Mouse (Mus musculus): ENCODE measurements around the gene Selenop. TPM values are rescaled to one million over a fixed set of nuclear protein-coding genes. Genes with fewer than 3 reads are reported as not detected.

The Selenop gene
- polyA plus RNA-seq, 1 experiment from 2014 or later = 105 TPM

- TF ChIP-seq CTCF (IDR thresholded peaks at IDR 0.05; ENCODE audit: low read depth) = no peak
- no peaks in the 10 kb centered on the region for H3K4me1 ChIP-seq (ENCODE audit: insufficient read depth)
- no peaks in the 10 kb centered on the region for H3K27me3 ChIP-seq (ENCODE audit: insufficient read depth, low read length)
- H3K4me2 ChIP-seq = no peak within 1 kb of the TSS
- H3K27ac ChIP-seq (ENCODE audit: low read depth) = no peak within 1 kb of the TSS
- ATAC-seq (ENCODE audit: insufficient read depth) = no peak
- no peak within 1 kb of the TSS for H3K9ac ChIP-seq
- WGBS = 86% methylated on average over 12 of the region's 12 CpGs
- H3K9me3 ChIP-seq (ENCODE audit: low read depth, low read length) = no peaks in the 10 kb centered on the region
- no peaks in the 10 kb centered on the region for H3K36me3 ChIP-seq (ENCODE audit: insufficient read depth)
- DNase-seq = no peak
- no peak within 1 kb of the TSS for H3K4me3 ChIP-seq (ENCODE audit: low read depth, low read length)
These were observed 35.1 kb downstream of the Selenop start, which contains the start of gene Ccdc152 for GRCm38 (mm10) chr15:3303426-3303825. TSS of gene Ccdc152 (minus strand) at chr15:3303526.

DNA sequence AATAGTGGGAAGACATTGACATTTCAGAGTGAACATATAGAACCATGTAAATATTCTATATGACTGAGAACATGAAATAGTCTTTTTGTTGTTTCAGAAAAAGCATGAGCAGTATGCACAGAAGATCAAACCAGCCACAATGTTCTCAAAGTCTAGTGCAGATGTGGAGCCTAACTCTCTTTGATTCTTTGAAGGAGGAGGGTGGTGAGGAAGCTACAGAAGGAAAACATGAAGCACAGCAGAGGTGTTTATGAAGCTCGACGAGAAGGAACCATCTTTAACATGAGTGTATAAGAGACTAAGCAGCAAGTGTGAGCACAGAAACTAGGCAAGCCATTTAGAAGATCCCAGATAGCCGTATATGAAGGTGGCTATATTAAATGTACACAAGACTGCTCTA, 41.5 kb downstream of the Selenop start:
- no peak for TF ChIP-seq CTCF (IDR thresholded peaks at IDR 0.05; ENCODE audit: low read depth)
- H3K4me1 ChIP-seq (ENCODE audit: insufficient read depth) = 0 out of 2 replicates have a peak, but pooled peaks cover 3% of the 10 kb centered on the region
- H3K9ac ChIP-seq = no peak overlapping the region
- no peak for ATAC-seq (ENCODE audit: insufficient read depth)
- no peaks in the 10 kb centered on the region for H3K27me3 ChIP-seq (ENCODE audit: insufficient read depth, low read length)
- no peaks in the 10 kb centered on the region for H3K9me3 ChIP-seq (ENCODE audit: low read depth, low read length)
- no peak for DNase-seq
- H3K27ac ChIP-seq (ENCODE audit: low read depth) = no peak overlapping the region
- no peak overlapping the region for H3K4me3 ChIP-seq (ENCODE audit: low read depth, low read length)
- WGBS = 76% methylated on average over 3 of the region's 3 CpGs
- no peak overlapping the region for H3K4me2 ChIP-seq
- no peaks in the 10 kb centered on the region for H3K36me3 ChIP-seq (ENCODE audit: insufficient read depth)

- Histone ChIP-seq H3K9me3 (ENCODE audit: low read depth, low read length) (no peaks in the 10 kb centered on the region), H3K36me3 (ENCODE audit: insufficient read depth) (no peaks in the 10 kb centered on the region), H3K4me2 (no peak overlapping the region), H3K27ac (ENCODE audit: low read depth) (no peak overlapping the region), H3K9ac (no peak overlapping the region), H3K4me3 (ENCODE audit: low read depth, low read length) (no peak overlapping the region), H3K4me1 (ENCODE audit: insufficient read depth) (0 out of 2 replicates have a peak, but pooled peaks cover 3% of the 10 kb centered on the region), H3K27me3 (ENCODE audit: insufficient read depth, low read length) (no peaks in the 10 kb centered on the region)
- DNase-seq = peak; percentile 87
- no peak for TF ChIP-seq CTCF (IDR thresholded peaks at IDR 0.05; ENCODE audit: low read depth)
- peak; percentile 35; the same call in 1 of the 2 replicates for ATAC-seq (ENCODE audit: insufficient read depth)
These were observed 44.6 kb downstream of the Selenop start for GRCm38 (mm10) chr15:3312937-3313336.

GRCm38 (mm10) chr15:3316617-3317016, 48.3 kb downstream of the Selenop start:
- peak; percentile 13 for DNase-seq
- Histone ChIP-seq H3K4me1 (ENCODE audit: insufficient read depth) (0 out of 2 replicates have a peak, but pooled peaks cover 3% of the 10 kb centered on the region), H3K27me3 (ENCODE audit: insufficient read depth, low read length) (no peaks in the 10 kb centered on the region), H3K27ac (ENCODE audit: low read depth) (no peak overlapping the region), H3K4me2 (no peak overlapping the region), H3K9me3 (ENCODE audit: low read depth, low read length) (no peaks in the 10 kb centered on the region), H3K9ac (no peak overlapping the region), H3K36me3 (ENCODE audit: insufficient read depth) (peaks cover 11% of the 10 kb centered on the region; the same call in 1 of the 2 replicates), H3K4me3 (ENCODE audit: low read depth, low read length) (no peak overlapping the region)
- 56% methylated on average over 2 of the region's 2 CpGs for WGBS
- TF ChIP-seq CTCF (IDR thresholded peaks at IDR 0.05; ENCODE audit: low read depth) = no peak
- no peak for ATAC-seq (ENCODE audit: insufficient read depth)

GRCm38 (mm10) chr15:3319929-3320328, 51.6 kb downstream of the Selenop start:
- Histone ChIP-seq H3K4me2 (no peak overlapping the region), H3K4me1 (ENCODE audit: insufficient read depth) (no peaks in the 10 kb centered on the region), H3K9ac (no peak overlapping the region), H3K9me3 (ENCODE audit: low read depth, low read length) (no peaks in the 10 kb centered on the region), H3K4me3 (ENCODE audit: low read depth, low read length) (no peak overlapping the region), H3K27ac (ENCODE audit: low read depth) (no peak overlapping the region), H3K27me3 (ENCODE audit: insufficient read depth, low read length) (no peaks in the 10 kb centered on the region), H3K36me3 (ENCODE audit: insufficient read depth) (peaks cover 11% of the 10 kb centered on the region; the same call in 1 of the 2 replicates)
- DNase-seq = no peak
- 89% methylated on average over 9 of the region's 9 CpGs for WGBS
- ATAC-seq (ENCODE audit: insufficient read depth) = no peak
- TF ChIP-seq CTCF (IDR thresholded peaks at IDR 0.05; ENCODE audit: low read depth) = no peak

- no peak for DNase-seq
These were observed 54.7 kb downstream of the Selenop start for GRCm38 (mm10) chr15:3323041-3323440.

More at GRCm38 (mm10) chr15:3323041-3323440, 54.7 kb downstream of the Selenop start:
- no peak for TF ChIP-seq CTCF (IDR thresholded peaks at IDR 0.05; ENCODE audit: low read depth)
- ATAC-seq (ENCODE audit: insufficient read depth) = no peak
- H3K4me1 ChIP-seq (ENCODE audit: insufficient read depth) = no peaks in the 10 kb centered on the region
- no peak overlapping the region for H3K9ac ChIP-seq
- H3K27me3 ChIP-seq (ENCODE audit: insufficient read depth, low read length) = no peaks in the 10 kb centered on the region
- no peak overlapping the region for H3K4me3 ChIP-seq (ENCODE audit: low read depth, low read length)
- no peak overlapping the region for H3K27ac ChIP-seq (ENCODE audit: low read depth)
- no peak overlapping the region for H3K4me2 ChIP-seq
- peaks cover 20% of the 10 kb centered on the region; the same call in 1 of the 2 replicates for H3K36me3 ChIP-seq (ENCODE audit: insufficient read depth)
- H3K9me3 ChIP-seq (ENCODE audit: low read depth, low read length) = no peaks in the 10 kb centered on the region

Other genes with a start within 250 kb of the Selenop start
- 0.15 and 0.30 TPM in 2 replicates for gene Ccdc152, start 35.0 kb downstream of the Selenop start, polyA plus RNA-seq (2014; fragmentation: Nextera tagmentation; extraction: Ambion mirVana)

Data from lung, embryonic 14.5 days (tissue).